Mouse (Mus musculus) MEL (cell line): Measurements from ENCODE around the gene Slc35c2.

Experiments used
- EP300 ChIP-seq, 2 experiments: IDR thresholded peaks; 2 replicates each; pipeline ENCODE4 v1.6.1; 2011; ENCODE audit warnings: improper control_type of control experiment in 2 of 2, low read length in 2 of 2, low read depth in 1 of 2, mild to moderate bottlenecking in 1 of 2
- MAZ ChIP-seq: IDR thresholded peaks from 2 replicates; pipeline ENCODE4 v1.6.1; 2012; ENCODE audit warnings: low read depth, mild to moderate bottlenecking, inconsistent platforms, low read length, improper control_type of control experiment
- POLR2A ChIP-seq, 2 experiments: IDR thresholded peaks; 2 replicates each; pipeline ENCODE4 v1.6.1; 2011 to 2012; ENCODE audit warnings: low read length in 2 of 2, mild to moderate bottlenecking in 2 of 2, control low read depth in 1 of 2, improper control_type of control experiment in 1 of 2, low read depth in 1 of 2, moderate library complexity in 1 of 2; ENCODE audit not compliant: control insufficient read depth in 1 of 2, insufficient read depth in 1 of 2, poor library complexity in 1 of 2
- TAL1 ChIP-seq: IDR thresholded peaks from 2 replicates; pipeline ENCODE4 v1.6.1; 2012; ENCODE audit warnings: mild to moderate bottlenecking, inconsistent platforms, low read length, moderate library complexity, mixed read lengths

GRCm38 (mm10) chr2:165241786-165242185, 45.9 kb downstream of the Slc35c2 start:
- no peak for TF ChIP-seq MAZ
- TF ChIP-seq POLR2A (IDR thresholded peaks at IDR 0.05; ENCODE audit: control insufficient read depth in 1 of 2, insufficient read depth in 1 of 2, low read depth in 1 of 2, low read length in 2 of 2, poor library complexity in 1 of 2): no peak
- no peak for TF ChIP-seq EP300 (IDR thresholded peaks at IDR 0.05; ENCODE audit: low read depth in 1 of 2, low read length in 2 of 2)
- no peak for TF ChIP-seq TAL1
